Mouse (Mus musculus) MEL (cell line): Measurements from ENCODE around the gene Fam20b. TPM values are rescaled to one million over a fixed set of nuclear protein-coding genes. Genes with fewer than 3 reads are reported as not detected.

Experiments
- DNase-seq: peaks from one replicate; pipeline ENCODE4 v3.0.0; 2011; ENCODE audit warnings: low read depth, low spot score
- H3K27ac ChIP-seq: 2 replicates; pipeline ENCODE4 v1.5.1; 2012; ENCODE audit warnings: low read depth, mild to moderate bottlenecking, control low read depth, low read length, moderate library complexity; ENCODE audit not compliant: control insufficient read depth
- H3K27me3 ChIP-seq, 2 experiments: fragments of 150-350 bp in 1 of 2; sonication (generic) in 1 of 2; 2 replicates each; pipeline ENCODE4 v1.6.1; 2012; ENCODE audit warnings: low read length in 2 of 2, mild to moderate bottlenecking in 2 of 2, improper control_type of control experiment in 1 of 2, moderate library complexity in 1 of 2; ENCODE audit not compliant: insufficient read depth in 2 of 2, control insufficient read depth in 1 of 2
- H3K36me3 ChIP-seq, 2 experiments: 2 replicates each; pipeline ENCODE4 v1.6.1; 2012 to 2014; ENCODE audit warnings: low read length in 2 of 2, improper control_type of control experiment in 1 of 2, inconsistent platforms in 1 of 2, mild to moderate bottlenecking in 1 of 2; ENCODE audit not compliant: insufficient read depth in 2 of 2, control insufficient read depth in 1 of 2
- H3K4me1 ChIP-seq, 2 experiments: fragments of 150-350 bp in 1 of 2; sonication (generic) in 1 of 2; 2 replicates each; pipeline ENCODE4 v1.6.1; 2012; ENCODE audit warnings: low read length in 2 of 2, improper control_type of control experiment in 1 of 2, mild to moderate bottlenecking in 1 of 2; ENCODE audit not compliant: insufficient read depth in 2 of 2, control insufficient read depth in 1 of 2
- H3K4me3 ChIP-seq, 2 experiments: fragments of 150-350 bp in 1 of 2; sonication (generic) in 1 of 2; 2 replicates each; pipeline ENCODE4 v1.5.1; 2012; ENCODE audit warnings: low read depth in 2 of 2, low read length in 2 of 2, mild to moderate bottlenecking in 2 of 2, moderate library complexity in 2 of 2, control low read depth in 1 of 2, improper control_type of control experiment in 1 of 2; ENCODE audit not compliant: control insufficient read depth in 1 of 2, insufficient read depth in 1 of 2
- H3K79me2 ChIP-seq: 2 replicates; pipeline ENCODE4 v1.6.1; 2012; ENCODE audit warnings: mild to moderate bottlenecking, low read length, moderate library complexity; ENCODE audit not compliant: control insufficient read depth, poor library complexity, insufficient read depth
- H3K9ac ChIP-seq: 2 replicates; pipeline ENCODE4 v1.6.1; 2012; ENCODE audit warnings: low read depth, mild to moderate bottlenecking, control low read depth, low read length, moderate library complexity; ENCODE audit not compliant: control insufficient read depth, poor library complexity, severe bottlenecking
- H3K9me3 ChIP-seq: fragments of 150-350 bp; sonication (generic); replicated peaks from 2 replicates; pipeline ENCODE4 v1.6.1; 2012; ENCODE audit warnings: mild to moderate bottlenecking, low read length, improper control_type of control experiment, moderate library complexity; ENCODE audit not compliant: insufficient read depth
- CTCF ChIP-seq, 3 experiments: IDR thresholded peaks in 2 of 3; conservative IDR thresholded peaks in 1 of 3; 2 replicates each; pipeline ENCODE4 v1.5.1; 2011 to 2012; ENCODE audit warnings: low read length in 3 of 3, low read depth in 2 of 3, mild to moderate bottlenecking in 2 of 3, improper control_type of control experiment in 1 of 3, inconsistent platforms in 1 of 3, mixed read lengths in 1 of 3, moderate library complexity in 1 of 3; ENCODE audit not compliant: control insufficient read depth in 1 of 3, insufficient read depth in 1 of 3, poor library complexity in 1 of 3, severe bottlenecking in 1 of 3
- ELF1 ChIP-seq: IDR thresholded peaks from 2 replicates; pipeline ENCODE4 v1.6.1; 2014; ENCODE audit warnings: low read depth, mild to moderate bottlenecking, inconsistent platforms, low read length, improper control_type of control experiment, moderate library complexity
- ETS1 ChIP-seq: IDR thresholded peaks from 2 replicates; pipeline ENCODE4 v1.6.1; 2012; ENCODE audit warnings: low read depth, mild to moderate bottlenecking, inconsistent platforms, low read length, improper control_type of control experiment, moderate library complexity
- JUND ChIP-seq: IDR thresholded peaks from 2 replicates; pipeline ENCODE4 v1.6.1; 2011; ENCODE audit warnings: low read depth, mild to moderate bottlenecking, improper control_type of control experiment, low read length
- KAT2A ChIP-seq: conservative IDR thresholded peaks from 2 replicates; pipeline ENCODE4 v1.6.1; 2012; ENCODE audit warnings: low read depth, low read length, improper control_type of control experiment, inconsistent platforms
- MAFK ChIP-seq: IDR thresholded peaks from 2 replicates; pipeline ENCODE4 v1.6.1; 2011; ENCODE audit warnings: low read depth, mild to moderate bottlenecking, low read length, improper control_type of control experiment, borderline replicate concordance
- MAZ ChIP-seq: IDR thresholded peaks from 2 replicates; pipeline ENCODE4 v1.6.1; 2012; ENCODE audit warnings: low read depth, mild to moderate bottlenecking, inconsistent platforms, low read length, improper control_type of control experiment
- MYB ChIP-seq: IDR thresholded peaks from 2 replicates; pipeline ENCODE4 v1.6.1; 2011; ENCODE audit warnings: mild to moderate bottlenecking, low read depth, low read length, improper control_type of control experiment
- NELFE ChIP-seq: IDR thresholded peaks from 2 replicates; pipeline ENCODE4 v1.6.1; 2011; ENCODE audit warnings: low read depth, low read length, improper control_type of control experiment
- POLR2AphosphoS2 ChIP-seq: IDR thresholded peaks from 2 replicates; pipeline ENCODE4 v1.6.1; 2011; ENCODE audit warnings: low read length, improper control_type of control experiment
- SIN3A ChIP-seq: IDR thresholded peaks from 2 replicates; pipeline ENCODE4 v1.6.1; 2012; ENCODE audit warnings: low read length, improper control_type of control experiment, inconsistent platforms
- SMC3 ChIP-seq: IDR thresholded peaks from 2 replicates; pipeline ENCODE4 v1.6.1; 2011; ENCODE audit warnings: low read depth, low read length, improper control_type of control experiment
- TBP ChIP-seq: IDR thresholded peaks from 2 replicates; pipeline ENCODE4 v1.8.0; 2011; ENCODE audit warnings: low read depth, low read length, improper control_type of control experiment
- TCF12 ChIP-seq: IDR thresholded peaks from 2 replicates; pipeline ENCODE4 v1.6.1; 2014; ENCODE audit warnings: low read depth, mild to moderate bottlenecking, inconsistent platforms, low read length, improper control_type of control experiment, moderate library complexity
- USF1 ChIP-seq: IDR thresholded peaks from 2 replicates; pipeline ENCODE4 v1.6.1; 2014; ENCODE audit warnings: low read depth, mild to moderate bottlenecking, inconsistent platforms, low read length, improper control_type of control experiment, moderate library complexity
- USF2 ChIP-seq, 2 experiments: IDR thresholded peaks; 2 replicates each; pipeline ENCODE4 v1.6.1; 2011 to 2012; ENCODE audit warnings: improper control_type of control experiment in 2 of 2, low read length in 2 of 2, borderline replicate concordance in 1 of 2, inconsistent platforms in 1 of 2, low read depth in 1 of 2, mild to moderate bottlenecking in 1 of 2; ENCODE audit not compliant: insufficient read depth in 1 of 2
- polyA plus RNA-seq, 2 experiments: library from polyadenylated mRNA; stranded (reverse) in 1 of 2; unstranded in 1 of 2; fragments of >175 nt in 1 of 2; fragments of >200 nt in 1 of 2; gene quantifications; 2 replicates each; pipeline versions ENCODE4 v1.2.1 to v1.2.4; 2012; ENCODE audit warnings: low replicate concordance in 2 of 2, low read depth in 1 of 2; ENCODE audit not compliant: insufficient read length in 2 of 2, insufficient read depth in 1 of 2, missing spikeins in 1 of 2
- total RNA-seq: library from RNA; depleted of rRNA; stranded (reverse); fragments of 300-350 nt; gene quantifications from 2 replicates; pipeline ENCODE4 v1.2.3, GENCODE M21; 2012

The Fam20b gene
- total and polyA plus RNA-seq, 3 experiments, result 19.6 to 22.0 TPM; not detected in 1

DNA sequence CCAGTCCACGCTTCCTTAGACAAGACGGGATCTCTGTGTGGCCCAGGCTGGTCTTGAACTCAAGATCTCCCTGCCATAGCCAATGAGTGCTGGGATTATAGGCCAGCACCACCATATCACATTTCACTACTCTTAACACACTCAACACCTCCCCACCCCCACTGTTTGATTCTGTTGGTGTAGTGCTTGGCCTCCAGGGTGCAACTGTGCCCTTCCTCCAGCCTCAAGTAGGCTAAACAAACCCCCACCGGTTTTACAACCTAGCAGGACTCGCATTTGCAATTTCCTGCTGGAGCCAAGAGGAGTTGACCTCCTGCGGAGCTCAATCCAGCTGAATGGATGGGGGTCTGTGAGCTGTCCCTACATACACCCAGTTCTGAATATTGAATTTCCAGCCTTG is 50.3 kb downstream of the Fam20b start:
- H3K79me2 ChIP-seq, result no peaks in the 10 kb centered on the region; the same call in 1 of the 2 replicates
- H3K4me3 ChIP-seq, result no peak overlapping the region
- H3K36me3 ChIP-seq, result peaks cover 0 to 3% of the 10 kb centered on the region in 2 experiments; a peak in 2 of 4 replicates
- no peaks in the 10 kb centered on the region for H3K9me3 ChIP-seq
- no peak overlapping the region for H3K9ac ChIP-seq
- peaks cover 0 to 6% of the 10 kb centered on the region in 2 experiments; a peak in 1 of 4 replicates for H3K4me1 ChIP-seq
- DNase-seq, result no peak
- no peaks in the 10 kb centered on the region for H3K27me3 ChIP-seq
- TF ChIP-seq MAZ (no peak), TBP (no peak), SMC3 (no peak), TCF12 (no peak), CTCF (IDR thresholded peaks at IDR 0.05 in 2 of 3, conservative IDR thresholded peaks at IDR 0.05 in 1 of 3; ENCODE audit: control insufficient read depth in 1 of 3, insufficient read depth in 1 of 3, low read depth in 2 of 3, low read length in 3 of 3, poor library complexity in 1 of 3, severe bottlenecking in 1 of 3) (no peak), MYB (no peak), NELFE (no peak), KAT2A (no peak), ELF1 (no peak), ETS1 (no peak), SIN3A (no peak), JUND (no peak), POLR2AphosphoS2 (no peak)
- H3K27ac ChIP-seq, result no peak overlapping the region

DNA sequence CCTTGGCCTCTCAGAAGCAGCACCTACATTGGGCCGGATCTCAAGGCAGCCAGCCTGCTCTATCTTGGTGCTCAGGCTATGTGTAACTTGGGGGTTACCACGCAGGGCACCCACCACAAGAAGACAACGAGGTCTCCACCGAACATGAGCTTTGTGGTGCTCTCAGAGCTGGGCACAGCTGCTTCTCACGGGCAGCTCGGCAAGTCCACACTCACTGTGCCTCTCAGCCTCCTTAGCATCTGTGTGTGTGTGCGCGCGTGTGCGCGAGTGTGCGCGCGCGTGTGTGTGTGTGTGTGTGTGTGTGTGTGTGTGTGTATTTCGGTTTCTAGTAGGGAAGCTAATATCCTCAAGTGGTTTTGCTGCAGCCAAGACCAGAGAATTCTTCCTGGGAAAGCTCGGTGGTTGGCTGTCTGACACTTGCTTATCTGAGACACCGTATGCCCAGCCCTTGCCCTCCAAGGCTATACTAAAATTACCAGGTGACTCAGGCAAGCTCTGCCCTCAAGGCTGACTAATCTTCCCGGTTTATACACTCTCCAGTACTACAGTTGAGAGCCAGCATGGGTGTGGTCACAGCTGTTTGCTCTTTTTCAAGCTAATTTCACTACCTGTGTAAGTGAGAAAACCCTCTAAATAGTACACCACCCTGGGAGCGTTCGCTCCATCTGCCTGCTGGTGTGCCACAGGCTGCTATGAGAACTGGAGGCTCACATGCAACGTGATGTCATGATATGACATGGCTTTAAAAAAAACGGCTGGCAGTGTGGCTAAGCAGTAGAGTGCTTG is 51.6 kb downstream of the Fam20b start:
- H3K79me2 ChIP-seq, result no peaks in the 10 kb centered on the region; the same call in 1 of the 2 replicates
- H3K9me3 ChIP-seq, result no peaks in the 10 kb centered on the region
- H3K4me1 ChIP-seq, result peaks cover 0 to 6% of the 10 kb centered on the region in 2 experiments; a peak in 1 of 4 replicates
- H3K4me3 ChIP-seq, result no peak overlapping the region
- no peak for TF ChIP-seq MAFK
- no peak for TF ChIP-seq TBP
- no peak for TF ChIP-seq USF2 (IDR thresholded peaks at IDR 0.05; ENCODE audit: borderline replicate concordance in 1 of 2, insufficient read depth in 1 of 2, low read depth in 1 of 2, low read length in 2 of 2)
- no peak for TF ChIP-seq USF1
- TF ChIP-seq ETS1, result 0 out of 2 replicates have a peak, but pooled peaks have one; percentile 20
- peaks cover 0 to 3% of the 10 kb centered on the region in 2 experiments; a peak in 2 of 4 replicates for H3K36me3 ChIP-seq
- no peak overlapping the region for H3K9ac ChIP-seq
- peak; percentile 16 for DNase-seq
- no peak overlapping the region for H3K27ac ChIP-seq
- no peaks in the 10 kb centered on the region for H3K27me3 ChIP-seq
